Mouse (Mus musculus): ENCODE data around the gene Pitpna. TPM values are rescaled to one million over a fixed set of nuclear protein-coding genes. Genes with fewer than 3 reads are reported as not detected.

The Pitpna gene
- polyA plus RNA-seq, 1 experiment from 2014 or later: 30.1 TPM

DNA sequence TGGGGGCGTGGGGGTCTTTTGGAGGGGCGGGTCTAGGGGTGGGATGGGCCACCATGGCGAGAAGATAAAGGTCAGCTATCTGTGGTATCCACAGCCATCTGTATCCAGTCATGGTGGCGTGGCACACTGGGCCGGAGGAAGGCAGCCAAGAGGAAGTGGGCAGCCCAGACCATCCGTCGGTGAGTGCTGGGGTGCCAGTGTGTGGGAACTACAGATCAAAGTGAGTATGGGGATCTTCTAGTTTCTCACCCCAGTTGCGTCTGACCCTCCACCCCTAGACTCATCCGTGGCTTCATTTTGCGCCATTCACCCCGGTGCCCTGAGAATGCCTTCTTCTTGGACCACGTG is 81.9 kb downstream of the Pitpna start:
- no peaks in the 10 kb centered on the region for H3K9me3 ChIP-seq (ENCODE audit: low read length)
- H3K4me1 ChIP-seq (ENCODE audit: insufficient read depth): no peaks in the 10 kb centered on the region
- no peak overlapping the region for H3K4me3 ChIP-seq (ENCODE audit: low read depth, low read length)
- DNase-seq: no peak
- WGBS (ENCODE audit: insufficient replicate concordance): 73% methylated on average over 12 of the region's 12 CpGs
- H3K27ac ChIP-seq (ENCODE audit: low read depth): no peak overlapping the region
- H3K4me2 ChIP-seq (ENCODE audit: low read depth, low read length): no peak overlapping the region
- TF ChIP-seq CTCF (IDR thresholded peaks at IDR 0.05; ENCODE audit: low read depth) (no peak), EP300 (IDR thresholded peaks at IDR 0.05; ENCODE audit: low read depth) (no peak)
- ATAC-seq: no peak
- no peak overlapping the region for H3K9ac ChIP-seq (replicated peaks)
- peaks cover 85% of the 10 kb centered on the region for H3K36me3 ChIP-seq (replicated peaks; ENCODE audit: insufficient read depth, low read length)
- H3K27me3 ChIP-seq (ENCODE audit: insufficient read depth, low read length): no peaks in the 10 kb centered on the region

- Histone ChIP-seq H3K27ac (ENCODE audit: low read depth) (no peak overlapping the region), H3K9ac (replicated peaks) (no peak overlapping the region), H3K4me1 (ENCODE audit: insufficient read depth) (no peaks in the 10 kb centered on the region), H3K36me3 (replicated peaks; ENCODE audit: insufficient read depth, low read length) (peaks cover 69% of the 10 kb centered on the region), H3K4me3 (ENCODE audit: low read depth, low read length) (no peak overlapping the region), H3K4me2 (ENCODE audit: low read depth, low read length) (no peak overlapping the region), H3K9me3 (ENCODE audit: low read length) (no peaks in the 10 kb centered on the region), H3K27me3 (ENCODE audit: insufficient read depth, low read length) (no peaks in the 10 kb centered on the region)
- ATAC-seq (no peak), DNase-seq (no peak)
- TF ChIP-seq CTCF (IDR thresholded peaks at IDR 0.05; ENCODE audit: low read depth) (no peak), EP300 (IDR thresholded peaks at IDR 0.05; ENCODE audit: low read depth) (no peak)
- WGBS (ENCODE audit: insufficient replicate concordance): 87% methylated on average over 22 of the region's 22 CpGs
Observed at GRCm38 (mm10) chr11:75671426-75672180, 83.7 kb downstream of the Pitpna start.

- H3K4me2 ChIP-seq (ENCODE audit: low read depth, low read length): no peak overlapping the region
- H3K36me3 ChIP-seq (replicated peaks; ENCODE audit: insufficient read depth, low read length): peaks cover 54% of the 10 kb centered on the region
- H3K9ac ChIP-seq (replicated peaks): no peak overlapping the region
- H3K27me3 ChIP-seq (ENCODE audit: insufficient read depth, low read length): no peaks in the 10 kb centered on the region
- peaks cover 10% of the 10 kb centered on the region for H3K4me1 ChIP-seq (ENCODE audit: insufficient read depth)
- TF ChIP-seq CTCF (IDR thresholded peaks at IDR 0.05; ENCODE audit: low read depth) (no peak), EP300 (IDR thresholded peaks at IDR 0.05; ENCODE audit: low read depth) (no peak)
- 82% methylated on average over 5 of the region's 5 CpGs for WGBS (ENCODE audit: insufficient replicate concordance)
- no peaks in the 10 kb centered on the region for H3K9me3 ChIP-seq (ENCODE audit: low read length)
- no peak for DNase-seq
- no peak overlapping the region for H3K27ac ChIP-seq (ENCODE audit: low read depth)
- ATAC-seq: no peak
- H3K4me3 ChIP-seq (ENCODE audit: low read depth, low read length): no peak overlapping the region
Observed at GRCm38 (mm10) chr11:75673411-75673810, 85.5 kb downstream of the Pitpna start.

DNA sequence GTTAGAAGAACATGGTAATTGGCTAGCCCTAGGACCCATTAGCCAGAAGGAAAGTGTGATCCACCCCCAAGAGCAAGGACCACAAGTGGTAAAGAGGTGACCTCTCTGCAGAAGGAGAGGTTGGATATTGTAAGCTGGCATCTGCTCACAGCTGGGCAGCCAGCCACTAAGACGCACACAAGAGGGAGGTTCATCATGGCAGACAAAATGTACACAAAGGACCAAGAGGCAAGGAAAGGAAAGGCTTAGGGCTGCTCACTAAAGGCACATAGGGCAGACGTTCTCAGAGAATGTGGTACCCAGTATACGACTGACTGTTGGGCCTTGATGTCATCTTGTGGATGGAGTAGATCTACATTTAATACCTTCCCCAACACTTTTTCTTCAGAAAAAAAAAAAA is 87.0 kb downstream of the Pitpna start:
- Histone ChIP-seq H3K4me1 (ENCODE audit: insufficient read depth) (peaks cover 13% of the 10 kb centered on the region), H3K27me3 (ENCODE audit: insufficient read depth, low read length) (no peaks in the 10 kb centered on the region), H3K4me3 (ENCODE audit: low read depth, low read length) (no peak overlapping the region), H3K36me3 (replicated peaks; ENCODE audit: insufficient read depth, low read length) (peaks cover 40% of the 10 kb centered on the region), H3K4me2 (ENCODE audit: low read depth, low read length) (no peak overlapping the region), H3K9me3 (ENCODE audit: low read length) (no peaks in the 10 kb centered on the region), H3K27ac (ENCODE audit: low read depth) (no peak overlapping the region), H3K9ac (replicated peaks) (no peak overlapping the region)
- ATAC-seq (no peak), DNase-seq (no peak)
- WGBS (ENCODE audit: insufficient replicate concordance): 80% methylated on average over 3 of the region's 3 CpGs
- TF ChIP-seq EP300 (IDR thresholded peaks at IDR 0.05; ENCODE audit: low read depth): no peak
- TF ChIP-seq CTCF (IDR thresholded peaks at IDR 0.05; ENCODE audit: low read depth): no peak

DNA sequence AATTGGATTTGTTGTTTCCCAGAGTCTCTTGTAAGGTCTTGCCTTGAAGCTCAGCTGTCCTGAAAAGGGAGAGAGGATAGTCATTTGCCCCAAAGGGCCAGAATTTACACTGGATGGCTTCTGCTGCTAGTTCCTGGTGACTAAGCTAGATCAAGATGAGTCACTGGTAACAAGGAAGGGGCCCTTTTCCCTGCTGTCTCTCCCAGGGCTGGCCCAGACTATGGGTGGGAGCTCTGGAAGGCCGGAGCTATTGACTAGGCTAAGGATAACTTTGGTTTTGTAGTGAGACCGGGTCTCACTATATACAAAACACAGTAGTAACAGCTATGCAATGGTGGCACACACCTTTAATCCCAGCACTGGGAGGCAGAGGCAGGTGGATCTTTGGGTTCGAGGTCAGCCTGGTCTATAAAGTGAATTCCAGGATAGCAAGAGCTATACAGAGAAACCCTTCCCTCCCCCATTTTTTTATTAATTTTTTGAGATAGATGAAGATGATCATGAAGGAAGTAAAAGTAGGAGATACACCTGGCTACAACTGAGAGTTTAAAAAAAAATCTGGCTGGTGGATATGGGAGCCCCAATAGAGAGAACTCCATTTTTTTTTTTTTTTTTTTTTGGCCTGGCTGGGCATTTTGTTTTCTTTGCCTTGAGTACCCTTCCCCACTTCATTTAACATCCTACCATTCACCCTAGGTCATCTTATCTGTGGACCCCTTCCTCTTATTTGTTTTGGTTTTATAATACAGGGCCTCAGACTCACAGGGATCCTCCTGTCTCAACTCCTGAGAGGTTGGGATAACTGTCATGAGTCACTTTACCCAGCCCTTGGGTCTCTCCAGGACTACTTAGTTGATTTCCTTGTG is 90.2 kb downstream of the Pitpna start:
- Histone ChIP-seq H3K9me3 (ENCODE audit: low read length) (no peaks in the 10 kb centered on the region), H3K4me3 (ENCODE audit: low read depth, low read length) (peak overlapping the region; percentile 94), H3K4me1 (ENCODE audit: insufficient read depth) (peaks cover 30% of the 10 kb centered on the region), H3K9ac (replicated peaks) (peak overlapping the region; percentile 59), H3K27me3 (ENCODE audit: insufficient read depth, low read length) (no peaks in the 10 kb centered on the region), H3K36me3 (replicated peaks; ENCODE audit: insufficient read depth, low read length) (peaks cover 13% of the 10 kb centered on the region), H3K27ac (ENCODE audit: low read depth) (peak overlapping the region; percentile 96), H3K4me2 (ENCODE audit: low read depth, low read length) (peak overlapping the region; percentile 74)
- ATAC-seq: no peak
- WGBS (ENCODE audit: insufficient replicate concordance): 86% methylated on average over 3 of the region's 3 CpGs
- TF ChIP-seq CTCF (IDR thresholded peaks at IDR 0.05; ENCODE audit: low read depth) (no peak), EP300 (IDR thresholded peaks at IDR 0.05; ENCODE audit: low read depth) (no peak)
- no peak for DNase-seq

Small RNAs within 50 kb of the gene (microRNA-seq; reads per million reads assigned to microRNA genes)
- gene Mir3971: not detected

Other genes starting within 250 kb of the Pitpna start
- gene Rpa1, start 239.8 kb upstream of the Pitpna start, polyA plus RNA-seq (2015; fragmentation: Nextera tagmentation; extraction: Ambion mirVana): 43.5 and 49.3 TPM in 2 replicates
- gene Smyd4, start 239.7 kb upstream of the Pitpna start, polyA plus RNA-seq (2015; fragmentation: Nextera tagmentation; extraction: Ambion mirVana): 3.1 TPM in 2 replicates
- 823 and 833 TPM in 2 replicates for gene Serpinf1, start 165.4 kb upstream of the Pitpna start, polyA plus RNA-seq (2015; fragmentation: Nextera tagmentation; extraction: Ambion mirVana)
- 975 and 1,049 TPM in 2 replicates for gene Serpinf2, start 148.5 kb upstream of the Pitpna start, polyA plus RNA-seq (2015; fragmentation: Nextera tagmentation; extraction: Ambion mirVana)
- gene Wdr81, start 133.4 kb upstream of the Pitpna start, polyA plus RNA-seq (2015; fragmentation: Nextera tagmentation; extraction: Ambion mirVana): 8.4 and 9.5 TPM in 2 replicates
- gene Tlcd2, start 126.4 kb upstream of the Pitpna start, polyA plus RNA-seq (2015; fragmentation: Nextera tagmentation; extraction: Ambion mirVana): 34.2 and 35.6 TPM in 2 replicates
- 12.1 and 13.9 TPM in 2 replicates for gene Prpf8, start 101.3 kb upstream of the Pitpna start, polyA plus RNA-seq (2015; fragmentation: Nextera tagmentation; extraction: Ambion mirVana)
- gene Rilp, start 78.0 kb upstream of the Pitpna start, polyA plus RNA-seq (2015; fragmentation: Nextera tagmentation; extraction: Ambion mirVana): 13.2 and 13.4 TPM in 2 replicates
- 3.1 TPM in 2 replicates for gene Scarf1, start 74.6 kb upstream of the Pitpna start, polyA plus RNA-seq (2015; fragmentation: Nextera tagmentation; extraction: Ambion mirVana)
- 5.9 and 7.2 TPM in 2 replicates for gene Slc43a2, start 56.4 kb upstream of the Pitpna start, polyA plus RNA-seq (2015; fragmentation: Nextera tagmentation; extraction: Ambion mirVana)
- 16.7 TPM in 2 replicates for gene Inpp5k, start 42.9 kb downstream of the Pitpna start, polyA plus RNA-seq (2015; fragmentation: Nextera tagmentation; extraction: Ambion mirVana)
- 19.4 and 22.4 TPM in 2 replicates for gene Myo1c, start 62.4 kb downstream of the Pitpna start, polyA plus RNA-seq (2015; fragmentation: Nextera tagmentation; extraction: Ambion mirVana)
- 35.0 and 36.0 TPM in 2 replicates for gene Crk, start 91.2 kb downstream of the Pitpna start, polyA plus RNA-seq (2015; fragmentation: Nextera tagmentation; extraction: Ambion mirVana)
- 190 and 204 TPM in 2 replicates for gene Ywhae, start 144.8 kb downstream of the Pitpna start, polyA plus RNA-seq (2015; fragmentation: Nextera tagmentation; extraction: Ambion mirVana)
- gene Doc2b, start 208.0 kb downstream of the Pitpna start, polyA plus RNA-seq (2015; fragmentation: Nextera tagmentation; extraction: Ambion mirVana): not detected in 2 replicates

All from liver, postnatal 0 days (tissue).